Mouse (Mus musculus) right cerebral cortex, adult 2 months (tissue): ENCODE data around the gene Eid1.

Experiments used
- DNase-seq, 2 experiments: peaks; one replicate each; pipeline ENCODE4 v3.0.0; 2021 to 2022; ENCODE audit warnings: low spot score in 2 of 2

Eid1 gene

DNA sequence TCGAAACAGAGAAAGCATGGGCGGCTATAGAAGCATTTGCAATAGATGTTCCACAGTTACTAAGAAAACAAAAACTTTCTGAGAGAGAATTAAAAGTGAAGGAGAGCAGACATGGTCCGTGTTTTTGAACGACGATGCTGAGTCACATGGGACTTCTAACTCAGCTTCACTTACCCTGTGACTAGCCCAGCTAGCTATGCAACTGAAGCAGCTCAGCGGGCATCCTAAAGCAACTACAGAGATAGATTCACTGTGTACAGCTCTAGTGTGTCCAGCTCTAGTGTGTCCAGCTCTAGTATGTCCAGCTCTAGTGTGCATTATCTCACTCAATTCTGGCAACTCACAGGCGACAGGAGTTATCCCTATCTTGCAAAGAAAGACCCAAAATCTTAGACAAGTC is 5.2 kb upstream of the Eid1 start:
- no peak for DNase-seq

DNA sequence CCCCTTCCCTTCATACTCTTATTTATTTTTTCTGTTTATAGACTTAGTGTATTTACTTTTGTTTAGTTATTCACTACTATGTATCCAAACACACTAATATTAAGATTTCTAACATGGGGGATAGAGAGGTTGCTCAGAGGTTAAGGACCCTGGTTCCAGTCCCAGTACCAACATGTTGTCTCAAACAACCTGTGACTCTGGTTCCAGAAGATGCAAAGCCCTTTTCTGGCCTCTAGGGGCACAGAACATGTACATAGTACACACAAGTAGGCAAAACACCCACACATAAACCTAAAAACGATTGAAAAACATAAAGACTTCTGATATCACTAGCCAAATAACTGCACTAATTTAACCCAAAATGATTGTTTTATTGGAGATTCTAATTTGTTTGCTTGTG is 2.0 kb upstream of the Eid1 start:
- DNase-seq = no peak

DNA sequence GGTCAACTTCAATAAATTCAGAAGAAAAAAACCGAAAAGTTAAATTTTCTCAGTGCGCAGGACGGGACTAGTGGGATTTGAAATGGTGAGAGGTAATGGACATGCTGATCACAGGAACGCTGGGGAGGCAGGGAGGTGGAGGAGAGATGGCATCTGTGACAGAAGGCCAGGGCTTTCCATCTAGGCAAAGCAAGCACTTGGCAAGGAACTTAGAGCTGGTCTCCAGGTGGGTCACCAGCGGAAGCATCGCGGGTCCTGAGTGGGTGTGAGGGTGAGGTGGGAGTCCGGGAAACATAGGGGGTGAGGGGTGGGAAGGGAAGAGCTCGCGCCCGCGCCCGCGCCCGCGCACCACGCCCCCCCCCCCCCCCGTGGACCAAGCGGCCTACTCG is 333 bp upstream of the Eid1 start:
- DNase-seq = peak in 1 of 2 experiments; percentile 31

DNA sequence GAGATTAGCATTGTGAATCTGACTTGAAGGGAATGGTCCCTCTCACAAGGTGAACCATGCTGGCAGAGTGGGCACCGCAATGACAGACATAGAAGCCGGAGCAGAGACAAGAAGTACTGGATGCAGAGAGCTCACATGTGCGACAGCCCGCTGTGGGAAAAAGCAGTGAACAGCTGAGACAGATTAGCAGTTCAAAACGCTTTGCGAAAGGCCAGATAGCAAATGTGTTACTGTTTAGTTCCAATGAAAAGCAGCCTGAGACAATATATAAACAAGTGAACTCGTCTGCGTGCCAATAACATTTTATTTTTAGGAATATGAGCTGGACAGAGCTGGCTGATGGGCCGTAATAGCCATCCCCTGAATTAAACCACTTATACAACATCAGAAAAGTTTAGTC is 8.9 kb downstream of the Eid1 start:
- no peak for DNase-seq

DNA sequence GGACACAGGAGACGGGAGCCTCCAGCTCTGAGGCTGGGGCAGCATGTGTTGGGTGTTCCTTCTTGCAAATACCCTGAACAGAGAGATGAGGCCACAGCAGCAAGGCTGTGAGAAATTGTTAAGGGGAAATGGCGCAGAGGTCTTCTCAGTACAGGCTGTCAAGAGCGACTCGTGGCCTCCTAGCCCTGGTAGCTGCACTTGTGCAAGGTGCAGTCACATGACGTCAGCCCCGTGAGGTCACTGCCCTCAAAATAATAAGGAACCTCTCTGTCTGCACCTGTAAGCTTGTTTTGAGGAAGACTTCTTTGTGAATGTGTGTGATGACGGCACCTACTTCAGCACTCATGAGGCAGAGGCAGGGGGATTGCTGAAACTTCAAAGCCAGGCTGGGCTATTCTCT is 11.0 kb downstream of the Eid1 start:
- DNase-seq = no peak

DNA sequence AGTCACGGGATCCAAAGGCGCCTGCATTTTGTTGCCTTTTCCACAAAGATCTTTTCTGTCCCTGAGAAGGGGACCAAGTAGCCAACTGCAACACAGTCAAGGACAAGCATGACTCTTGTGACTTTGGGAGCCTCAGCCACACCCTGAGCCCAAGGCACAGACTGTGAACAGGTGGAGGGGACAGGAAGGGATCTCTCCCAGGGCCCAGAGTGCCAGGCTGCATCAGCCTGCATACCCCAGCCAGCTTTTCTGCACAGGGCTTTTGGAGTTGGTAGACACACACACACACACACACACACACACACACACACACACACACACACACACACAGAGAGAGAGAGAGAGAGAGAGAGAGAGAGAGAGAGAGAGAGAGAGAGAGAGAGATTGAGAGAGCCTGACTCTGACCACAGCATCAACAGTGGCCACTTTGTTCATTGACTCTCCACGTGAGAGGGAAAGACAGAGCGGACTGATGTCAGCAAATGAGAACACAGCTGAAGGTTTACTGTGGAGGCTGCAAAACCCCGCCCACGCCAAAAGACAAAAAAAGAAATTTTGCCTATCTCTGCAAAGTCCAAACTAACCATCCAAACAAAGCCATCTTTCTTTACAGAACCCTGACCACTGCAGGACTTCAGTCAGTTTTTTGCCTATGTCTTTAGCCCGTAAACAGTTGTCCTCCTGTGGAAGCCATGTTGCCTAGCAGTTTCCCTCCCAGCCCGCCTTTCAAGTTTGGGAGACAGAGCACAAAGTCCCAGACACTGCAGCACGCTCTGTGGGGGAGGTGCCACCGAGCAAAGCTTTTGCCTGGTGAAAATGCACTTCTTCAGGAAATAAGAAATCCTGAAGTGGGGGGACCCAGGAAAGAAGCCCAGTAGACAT is 11.9 kb downstream of the Eid1 start:
- DNase-seq = no peak

DNA sequence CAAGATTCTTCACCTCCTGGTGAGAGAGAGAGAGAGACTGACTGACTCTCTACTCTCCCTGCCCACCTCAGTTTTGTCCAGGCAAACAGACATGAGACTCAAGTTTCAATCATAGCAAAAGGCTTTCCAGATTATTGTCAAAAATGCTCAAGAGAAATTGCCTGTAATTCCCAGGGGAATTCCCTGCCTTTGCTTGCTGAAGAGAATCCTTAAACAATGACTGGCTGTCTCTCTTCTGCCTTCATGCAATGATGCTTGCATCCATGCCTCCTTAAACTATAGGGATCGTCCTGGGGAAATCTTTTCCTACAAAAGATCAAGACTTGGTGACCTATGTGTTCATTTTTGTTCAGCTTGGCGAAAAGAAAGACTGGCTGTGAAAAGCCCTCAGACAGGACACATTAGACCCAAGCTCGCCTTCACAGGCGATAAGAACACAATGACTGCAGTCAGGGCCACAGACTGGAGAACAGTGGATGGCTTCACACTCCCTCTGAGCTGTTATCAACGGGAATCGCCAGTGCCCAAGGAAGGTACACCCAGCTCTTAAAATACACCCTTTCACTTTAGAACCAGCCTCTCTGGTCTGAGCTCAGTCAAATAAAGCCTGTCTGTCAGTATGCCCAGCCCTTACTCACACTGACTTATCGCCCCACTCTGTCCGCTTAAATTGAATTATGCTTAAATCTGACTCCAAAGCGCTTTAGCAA is 12.7 kb downstream of the Eid1 start:
- no peak for DNase-seq

DNA sequence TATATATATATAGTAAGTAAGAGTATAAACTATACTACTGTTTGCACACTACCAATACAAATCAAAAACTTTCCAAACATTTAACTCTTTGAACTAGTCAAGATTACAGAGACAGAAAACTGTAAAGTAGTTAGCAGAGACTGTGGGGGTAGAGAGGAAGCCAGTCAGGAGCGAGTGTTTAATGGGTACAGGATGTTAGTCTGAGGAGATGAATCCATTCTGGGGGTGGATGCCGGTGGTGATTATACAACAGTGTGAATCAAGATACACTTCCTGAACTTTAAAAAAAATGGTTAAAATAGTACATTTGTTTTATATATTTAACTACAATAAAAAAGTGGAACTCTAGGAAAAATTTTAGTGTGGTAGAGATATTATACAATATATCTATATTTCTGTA is 19.1 kb downstream of the Eid1 start:
- DNase-seq = peak; percentile 41 to 42

DNA sequence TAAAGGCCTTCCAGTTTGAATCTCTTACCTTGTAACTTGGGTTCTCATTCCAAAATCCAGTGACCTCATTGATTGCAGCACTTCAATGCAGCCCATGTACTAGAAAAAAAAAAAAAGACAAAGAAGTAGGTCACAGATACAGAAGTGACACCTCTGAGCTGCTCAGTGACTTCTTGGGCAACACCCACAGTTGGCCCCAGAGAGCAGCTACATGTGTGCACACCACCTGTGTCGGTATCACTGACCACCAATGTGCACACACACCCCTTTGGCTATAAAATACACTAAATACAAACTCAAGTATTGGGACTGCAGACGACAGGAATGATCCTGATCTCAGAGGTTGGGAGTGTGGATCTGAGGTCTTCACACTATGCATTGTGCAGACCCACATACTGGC is 21.9 kb downstream of the Eid1 start:
- no peak for DNase-seq

DNA sequence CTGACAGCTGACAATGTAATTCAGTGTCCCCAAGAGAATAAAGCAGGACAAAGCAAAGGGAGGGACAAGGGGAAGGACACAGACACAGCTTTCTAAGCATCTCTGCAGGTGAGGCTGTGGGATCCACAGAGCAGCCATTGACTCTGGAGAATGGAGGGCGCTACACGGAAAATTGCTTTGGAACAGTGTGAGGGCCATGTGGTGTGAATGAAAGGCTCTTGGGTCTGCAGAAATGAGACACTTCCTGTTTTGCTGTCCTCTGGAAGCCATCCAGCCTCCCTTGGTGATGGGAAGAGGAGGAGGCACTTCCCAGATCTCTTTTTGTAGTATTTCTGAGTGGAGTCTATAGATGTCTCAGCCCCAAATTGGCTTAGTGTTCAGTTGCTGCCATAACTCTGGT is 23.3 kb downstream of the Eid1 start:
- DNase-seq = no peak

DNA sequence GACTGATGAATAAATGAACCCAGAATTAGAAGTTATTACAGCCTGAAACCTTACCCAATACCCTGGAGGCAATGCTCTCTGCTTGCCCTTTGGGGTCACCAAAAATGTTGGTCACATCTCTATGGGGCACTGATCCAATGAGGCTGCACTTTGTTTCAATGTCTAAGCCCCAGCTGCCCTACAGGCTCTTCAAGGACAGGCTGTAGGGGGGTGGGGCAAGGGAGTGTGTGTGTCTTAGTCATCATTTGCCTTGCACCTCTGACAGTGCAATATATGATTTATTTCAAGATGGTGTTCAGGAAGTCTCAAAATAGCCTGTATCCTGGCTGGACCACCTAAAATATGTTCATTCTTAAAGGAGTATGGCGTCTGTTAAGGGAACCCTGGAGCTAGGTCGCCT is 28.7 kb downstream of the Eid1 start:
- DNase-seq = no peak

DNA sequence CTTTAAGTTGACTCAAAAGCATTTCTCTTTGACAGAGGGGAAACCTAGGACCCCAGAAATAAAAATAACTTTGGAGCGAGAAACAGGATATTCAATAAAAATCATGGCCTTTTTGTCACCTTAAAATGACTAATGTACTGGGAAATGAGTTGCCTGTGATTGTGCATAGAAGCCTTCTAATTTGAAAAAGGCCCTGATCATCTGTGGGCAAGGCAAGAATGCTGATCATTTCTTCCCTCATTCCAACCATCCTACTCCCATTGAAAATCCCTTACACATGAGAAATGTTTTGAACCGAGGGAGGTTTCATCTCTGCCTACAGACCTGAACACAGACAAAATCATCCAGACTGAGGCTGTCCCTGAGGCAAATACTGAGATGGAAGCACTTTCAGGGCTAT is 30.0 kb downstream of the Eid1 start:
- DNase-seq = no peak

DNA sequence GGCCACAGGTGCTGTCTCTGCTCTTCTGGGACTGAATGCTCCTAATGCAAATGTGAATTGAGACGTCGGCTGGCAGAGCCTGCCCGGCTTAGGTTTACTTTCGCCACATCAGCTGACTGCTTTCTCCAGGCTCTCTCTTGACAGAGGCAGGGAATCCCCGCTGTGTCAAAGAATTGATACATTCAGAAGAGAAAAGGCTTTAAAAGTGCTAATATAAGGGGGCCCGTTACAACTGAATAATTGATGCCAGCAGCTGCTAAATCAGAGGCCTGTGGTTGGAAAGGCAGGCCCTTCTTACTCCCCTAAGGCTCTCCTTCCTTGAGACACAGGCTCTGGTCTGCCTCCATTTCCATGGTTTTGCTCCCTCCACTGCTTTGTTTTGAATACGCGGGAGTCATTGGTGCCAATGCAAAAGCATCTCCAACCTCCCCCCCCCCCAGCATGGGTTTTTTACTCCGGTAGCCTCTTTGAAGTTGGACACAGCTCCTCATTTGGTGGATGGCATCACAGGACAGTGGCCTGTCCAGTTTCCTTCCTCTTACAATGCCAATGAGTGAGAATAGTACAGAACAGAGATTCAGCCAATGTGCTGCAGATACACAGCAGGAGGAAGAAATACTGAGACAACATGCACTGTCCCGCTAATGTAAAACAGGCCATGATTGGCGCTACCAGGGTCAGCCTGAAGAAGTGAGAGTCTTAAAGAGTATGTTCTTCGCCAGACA is 32.2 kb downstream of the Eid1 start:
- DNase-seq = no peak

DNA sequence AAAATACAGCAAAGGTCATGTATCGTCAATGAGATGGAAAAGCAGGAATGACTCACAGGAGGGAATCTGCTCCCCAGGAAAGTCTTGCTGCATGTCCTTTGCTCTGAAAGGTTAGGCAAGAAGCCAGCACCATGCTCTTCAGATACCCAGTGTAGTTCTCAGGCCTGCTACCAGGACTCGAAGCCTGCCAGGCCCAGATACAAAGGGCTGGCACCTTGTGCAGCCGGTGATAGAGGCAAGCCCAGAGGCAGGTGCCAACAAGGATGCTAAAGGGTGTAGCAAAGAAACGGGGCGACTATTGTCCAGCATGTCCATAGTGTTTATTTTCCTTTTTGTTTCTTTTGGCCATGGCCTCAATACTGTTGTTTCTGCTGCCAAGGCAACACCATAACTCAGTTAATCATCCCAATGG is 33.6 kb downstream of the Eid1 start:
- no peak for DNase-seq

DNA sequence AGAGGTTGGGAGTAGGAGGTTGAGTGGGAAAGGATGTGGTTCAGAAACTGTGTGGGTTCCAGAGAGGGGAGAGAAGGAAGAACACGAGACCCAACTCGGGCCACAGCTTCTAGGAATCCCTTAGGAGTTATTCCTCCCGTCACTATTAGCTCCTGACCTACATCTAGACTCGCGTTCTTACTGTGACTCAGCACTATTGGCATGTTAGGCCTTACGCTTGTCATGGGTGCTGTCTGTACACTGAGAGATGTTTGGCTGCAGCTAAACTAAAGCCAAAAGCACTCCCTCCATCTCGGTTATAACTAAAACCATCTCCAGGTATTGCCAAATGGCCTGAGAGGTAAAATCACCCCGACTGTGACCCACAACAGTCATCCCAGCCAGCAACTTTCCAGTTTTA is 43.7 kb downstream of the Eid1 start:
- no peak for DNase-seq

DNA sequence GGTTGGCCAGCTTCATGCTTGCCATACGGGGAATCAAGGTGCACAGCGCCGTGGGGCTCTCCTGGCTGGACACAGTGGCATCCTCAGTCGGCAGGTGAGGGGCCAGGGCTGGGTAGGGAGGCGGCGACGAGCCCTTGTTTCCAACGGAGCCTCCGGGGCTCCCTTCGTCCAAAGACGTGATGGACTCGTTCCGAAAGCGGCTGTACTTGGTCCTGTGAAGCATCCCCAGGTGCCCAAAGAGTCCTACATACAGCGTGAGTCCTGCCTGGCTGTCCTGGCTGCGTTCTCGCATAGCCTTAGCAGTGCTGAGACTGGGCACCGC is 50.2 kb downstream of the Eid1 start:
- no peak for DNase-seq

DNA sequence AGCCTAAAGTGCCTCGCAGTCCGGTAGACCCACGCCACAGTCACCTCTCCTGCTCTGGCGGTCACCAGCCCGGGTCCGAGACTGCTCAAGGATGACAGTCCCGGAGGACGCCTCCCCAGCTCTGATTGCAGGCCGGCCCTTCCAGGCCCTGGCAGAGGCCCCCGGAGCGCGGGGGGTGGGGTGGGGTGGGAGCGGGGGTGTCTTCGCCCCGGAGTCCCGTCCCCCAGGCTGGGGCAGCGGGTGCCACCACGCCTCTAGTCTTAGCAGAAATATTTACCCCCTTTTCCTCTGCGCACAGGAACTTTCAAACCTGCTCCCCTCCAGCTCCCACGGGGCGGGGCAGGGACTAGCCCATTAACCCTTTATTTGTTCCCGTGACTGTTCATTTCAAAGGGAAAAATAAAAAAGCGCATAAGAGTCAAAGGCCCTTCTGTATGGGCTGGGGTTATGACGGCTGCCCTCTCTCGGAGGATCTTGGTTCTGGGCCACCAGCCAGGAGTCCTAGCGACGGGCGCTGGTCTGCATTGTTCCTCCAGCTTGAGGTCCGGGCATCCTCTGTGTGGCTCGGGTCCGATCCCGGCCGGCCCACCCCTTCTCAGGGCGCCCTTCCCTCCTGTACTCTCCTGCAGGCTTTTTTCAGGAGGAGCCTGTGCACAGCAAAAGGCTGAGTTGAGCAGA is 50.7 kb downstream of the Eid1 start:
- DNase-seq = peak; percentile 22 to 42

DNA sequence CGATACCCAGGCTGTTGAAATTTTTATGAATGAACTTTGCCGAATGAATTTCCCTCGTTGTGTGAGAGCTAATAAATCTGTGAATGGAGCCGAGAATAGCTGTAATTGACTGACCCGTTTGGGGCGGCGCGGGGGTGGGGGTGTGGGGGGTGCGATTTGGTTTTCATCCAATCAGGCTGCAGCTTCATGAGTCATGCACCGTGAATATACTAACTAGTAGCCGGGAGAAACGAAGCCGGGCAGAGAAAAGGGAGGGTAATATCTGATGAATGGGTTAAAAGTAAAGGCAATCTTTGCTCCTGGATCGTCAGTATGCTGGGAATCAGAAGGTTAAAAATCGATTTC is 51.2 kb downstream of the Eid1 start, which contains the start of gene Shc4:
Gene Shc4 (minus strand): TSS at position 63 of the 345 bp plus-strand sequence.
- DNase-seq = peak; percentile 29 to 32
